Mouse (Mus musculus): ENCODE results near the gene Yap1.

GRCm38 (mm10) chr9:7903825-7904224 lies 100.6 kb downstream of the Yap1 start:
- TF ChIP-seq POLR2A (IDR thresholded peaks at IDR 0.05; ENCODE audit: low read depth, low read length) = no peak
- no peak for TF ChIP-seq CTCF (IDR thresholded peaks at IDR 0.05; ENCODE audit: extremely low read depth, insufficient read depth, insufficient read length, insufficient replicate concordance)
